Mouse (Mus musculus) brain, embryonic 14.5 days (tissue): Measurements from ENCODE around the gene Slc9b2.

Source experiments
- CTCF ChIP-seq: fragments of 200-500 bp; IDR thresholded peaks from 2 replicates; pipeline ENCODE4 v1.5.1; 2012; ENCODE audit warnings: inconsistent platforms, mild to moderate bottlenecking, moderate library complexity, borderline replicate concordance; ENCODE audit not compliant: insufficient read depth, insufficient read length; ENCODE audit errors: extremely low read depth
- POLR2A ChIP-seq: fragments of 200-500 bp; IDR thresholded peaks from 2 replicates; pipeline ENCODE4 v1.6.1; 2012; ENCODE audit warnings: mild to moderate bottlenecking, inconsistent platforms, borderline replicate concordance; ENCODE audit not compliant: poor library complexity, insufficient read depth, insufficient read length, severe bottlenecking; ENCODE audit errors: extremely low read depth

DNA sequence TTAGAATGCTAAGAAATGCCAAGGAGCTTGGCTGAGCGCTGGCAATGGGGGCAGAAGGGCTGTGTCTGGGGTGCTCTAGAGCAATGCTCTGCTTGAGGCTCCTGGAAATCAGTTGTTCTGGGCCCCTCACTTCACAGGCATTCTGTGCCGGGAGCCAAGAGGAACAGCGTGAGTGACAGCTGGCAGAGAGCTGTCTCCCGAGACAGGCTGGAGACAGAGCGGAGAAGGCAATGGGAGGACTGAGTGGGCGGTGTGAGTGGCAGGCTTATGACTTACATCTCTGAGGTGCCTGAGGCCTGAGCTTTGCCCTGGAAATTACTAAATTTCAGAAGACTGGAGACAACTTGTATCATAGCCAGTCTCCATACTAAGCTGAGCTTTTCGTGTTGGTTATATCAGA is 13.8 kb upstream of the Slc9b2 start:
- no peak for TF ChIP-seq CTCF
- TF ChIP-seq POLR2A = no peak
